Mouse (Mus musculus): ENCODE data around the gene Dnah6.

DNA sequence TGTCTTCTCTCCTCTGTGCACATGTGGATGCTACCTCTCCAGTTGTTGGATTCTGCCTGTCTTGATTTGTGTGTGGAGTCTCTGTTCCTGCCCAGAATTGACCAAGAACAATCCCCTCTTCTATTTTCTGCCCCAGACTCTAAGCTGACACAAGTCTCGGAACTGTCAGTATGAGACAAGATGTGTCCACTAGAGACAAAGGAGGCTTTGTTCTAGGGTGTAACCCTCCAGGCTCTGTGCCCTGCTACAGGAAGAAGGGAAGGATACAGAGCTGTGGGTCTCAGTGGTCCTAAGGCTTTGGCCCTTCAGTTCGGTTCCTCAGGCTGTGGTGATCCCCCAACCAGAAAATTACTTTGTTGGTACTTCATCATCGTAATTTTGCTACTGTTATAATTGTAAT lies 251.7 kb downstream of the Dnah6 start:
- no peak for TF ChIP-seq CTCF (IDR thresholded peaks at IDR 0.05; ENCODE audit: borderline replicate concordance, insufficient read depth, low read depth, low read length)
- TF ChIP-seq POLR2A (IDR thresholded peaks at IDR 0.05; ENCODE audit: borderline replicate concordance, insufficient read depth, low read length): no peak

All from cerebellum, adult 2 months (tissue).